Mouse (Mus musculus) liver, adult 2 months (tissue): Measurements from ENCODE around the gene Arid3b.

Experiments used
- CTCF ChIP-seq: fragments of 200-500 bp; IDR thresholded peaks from 2 replicates; pipeline ENCODE4 v1.5.1; 2011; ENCODE audit warnings: low read depth, low read length, control low read depth
- POLR2A ChIP-seq: fragments of 200-500 bp; IDR thresholded peaks from 2 replicates; pipeline ENCODE4 v1.6.1; 2011; ENCODE audit warnings: low read length, control low read depth; ENCODE audit not compliant: insufficient read depth; ENCODE audit errors: extremely low read depth

- no peak for TF ChIP-seq CTCF
- no peak for TF ChIP-seq POLR2A
These were observed 89.5 kb downstream of the Arid3b start for GRCm38 (mm10) chr9:57747067-57747466.
